Mouse (Mus musculus) 416B (cell line): ENCODE measurements around the gene Wdfy4.

ENCODE experiments used
- DNase-seq: peaks from one replicate; pipeline ENCODE4 v3.0.0; 2011; ENCODE audit warnings: low read depth

Gene Wdfy4

DNA sequence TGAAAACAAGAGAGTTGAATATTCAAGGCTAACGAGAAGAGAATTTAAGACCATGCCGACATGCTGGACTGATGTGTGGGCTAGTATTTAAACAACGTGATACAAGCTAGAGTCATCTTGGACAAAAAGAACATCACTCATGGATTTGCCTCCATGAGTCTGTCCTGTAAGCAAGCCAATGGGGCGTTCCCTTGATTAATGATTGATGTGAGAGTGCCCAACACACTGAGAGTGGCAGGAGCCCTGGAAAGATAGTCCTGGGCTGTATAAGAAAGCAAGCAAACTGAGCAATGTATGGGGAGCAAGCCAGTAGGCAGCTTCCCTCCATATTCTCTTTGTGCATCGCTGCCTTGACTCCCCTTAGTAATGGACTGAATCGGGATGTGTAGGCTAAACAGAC, 106.7 kb downstream of the Wdfy4 start:
- no peak for DNase-seq

DNA sequence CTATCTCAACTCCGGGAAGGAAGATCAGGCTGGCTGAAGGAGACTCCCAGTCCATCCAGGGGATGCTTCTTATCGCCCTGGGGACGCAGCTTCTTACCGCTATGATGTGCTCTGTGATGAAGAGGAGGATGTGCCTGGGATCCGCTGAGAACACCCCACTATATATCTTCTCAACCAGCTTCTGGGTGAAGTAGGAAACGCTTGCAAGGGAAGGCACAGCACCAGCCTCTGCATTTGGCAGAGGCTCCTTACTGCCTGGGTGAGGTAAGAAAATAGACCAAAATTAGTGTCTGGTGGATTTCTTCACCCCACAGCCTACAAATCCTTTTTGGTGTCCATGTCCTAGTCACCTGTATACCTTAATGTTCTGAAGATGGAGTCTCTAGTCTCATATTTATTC, 107.2 kb downstream of the Wdfy4 start:
- no peak for DNase-seq

DNA sequence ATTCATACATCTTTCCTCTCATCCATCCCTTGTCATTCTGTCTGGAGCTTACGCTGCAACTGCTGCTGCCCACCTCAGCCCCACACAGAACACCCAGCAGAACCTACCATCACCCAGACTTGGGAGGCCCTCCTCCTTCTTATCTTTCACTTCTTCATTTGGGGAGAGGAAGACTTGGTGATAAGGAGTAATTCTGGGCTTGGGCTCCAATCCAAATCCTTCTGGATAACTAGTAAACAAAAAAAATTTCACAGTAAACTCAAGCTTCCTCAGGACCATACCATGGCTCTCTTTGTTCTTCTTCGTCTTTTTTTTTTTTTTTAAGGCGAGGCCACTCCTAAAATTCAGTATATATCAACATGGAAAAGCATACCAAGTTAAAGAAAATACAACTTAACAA, 112.0 kb downstream of the Wdfy4 start:
- DNase-seq, result no peak

DNA sequence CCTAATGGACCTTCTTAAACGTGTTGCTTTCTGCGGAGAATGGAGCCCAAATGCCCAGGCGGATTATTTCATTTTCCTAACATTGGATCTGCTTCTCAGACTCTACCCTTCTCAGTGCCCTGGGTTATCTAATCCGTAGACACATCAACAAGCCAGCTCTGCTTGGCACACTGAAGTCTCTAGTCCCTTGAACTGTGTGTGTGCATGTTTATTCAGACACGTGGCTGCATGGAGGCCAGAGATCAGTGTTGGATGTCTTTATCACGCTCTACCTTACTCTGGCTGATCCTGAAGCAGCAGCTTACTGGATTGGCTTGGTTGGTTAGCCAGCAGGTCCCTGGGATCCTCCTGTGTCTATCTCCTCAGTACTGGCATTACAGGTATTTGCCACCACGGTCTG, 113.0 kb downstream of the Wdfy4 start:
- no peak for DNase-seq

DNA sequence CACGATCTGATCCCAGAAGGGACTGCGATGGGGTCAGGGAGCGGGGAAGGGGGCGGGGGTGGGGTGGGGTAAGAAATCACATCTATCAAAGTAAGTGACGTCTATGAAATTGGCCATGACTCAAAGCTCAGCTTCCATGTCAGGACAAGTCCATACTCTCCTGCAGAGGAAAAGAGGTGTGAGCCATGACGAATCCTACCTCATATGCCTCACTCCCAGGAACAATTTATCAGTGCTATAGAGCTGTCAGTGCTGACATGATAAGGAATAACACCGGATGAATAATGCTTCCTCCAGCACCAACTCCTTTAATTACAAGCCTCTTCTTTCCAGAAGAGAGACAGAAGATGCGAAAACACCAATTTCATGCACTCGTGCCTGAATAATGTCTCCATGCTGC, 117.6 kb downstream of the Wdfy4 start:
- no peak for DNase-seq

DNA sequence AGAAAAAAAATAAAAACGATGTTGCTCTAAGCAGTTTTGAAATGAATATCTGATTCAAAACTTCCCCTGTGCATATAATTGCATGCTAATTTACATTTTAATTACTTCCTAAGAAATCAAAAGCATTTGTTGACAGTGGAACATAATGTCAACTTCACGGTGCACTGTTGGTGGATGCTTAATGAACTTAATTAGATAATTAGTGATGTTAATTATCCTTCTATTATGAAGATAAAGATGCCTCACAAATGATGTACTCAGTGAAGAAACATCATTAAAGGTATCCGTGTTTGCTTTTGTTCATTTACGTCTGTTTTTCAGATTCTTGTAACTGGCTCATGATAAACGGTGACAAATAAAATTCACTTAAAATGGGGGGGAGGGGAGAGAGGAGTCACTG, 122.3 kb downstream of the Wdfy4 start:
- no peak for DNase-seq

DNA sequence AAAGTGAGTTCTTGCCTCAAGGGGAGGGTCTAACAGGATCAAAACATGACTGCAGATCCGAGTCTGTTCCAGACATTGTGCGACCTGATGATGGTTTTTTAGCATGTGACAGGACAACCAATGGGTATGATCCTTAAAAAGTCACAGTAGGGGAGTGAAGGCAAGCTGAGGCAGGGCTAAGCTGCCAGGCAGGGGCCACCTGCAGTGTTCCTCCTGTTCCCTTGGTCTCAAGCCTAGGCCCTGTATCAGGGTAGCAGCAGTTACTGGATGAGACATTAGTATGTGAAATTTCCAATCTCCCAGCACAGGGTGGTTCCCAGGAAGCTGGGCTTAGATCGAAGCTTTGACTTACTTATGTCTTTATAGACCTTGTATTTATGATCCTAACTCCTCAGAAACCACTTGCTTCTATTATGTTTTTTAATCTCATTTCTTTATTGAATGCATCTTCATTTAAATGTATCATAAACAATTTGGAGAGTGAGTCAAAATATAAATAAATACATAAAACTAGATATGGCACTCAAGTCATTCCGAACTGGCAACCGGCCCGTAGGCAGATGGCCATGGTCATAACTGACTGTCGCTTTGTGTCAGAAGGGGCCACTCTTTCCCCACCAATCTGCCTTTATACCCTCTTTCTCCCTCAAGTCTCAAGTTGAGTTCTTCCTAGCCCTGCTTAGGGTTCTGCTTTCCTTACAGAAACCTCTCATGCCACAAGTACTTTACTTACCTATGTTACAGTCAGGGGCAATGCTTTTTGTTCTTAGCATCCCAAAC, 126.2 kb downstream of the Wdfy4 start:
- no peak for DNase-seq

DNA sequence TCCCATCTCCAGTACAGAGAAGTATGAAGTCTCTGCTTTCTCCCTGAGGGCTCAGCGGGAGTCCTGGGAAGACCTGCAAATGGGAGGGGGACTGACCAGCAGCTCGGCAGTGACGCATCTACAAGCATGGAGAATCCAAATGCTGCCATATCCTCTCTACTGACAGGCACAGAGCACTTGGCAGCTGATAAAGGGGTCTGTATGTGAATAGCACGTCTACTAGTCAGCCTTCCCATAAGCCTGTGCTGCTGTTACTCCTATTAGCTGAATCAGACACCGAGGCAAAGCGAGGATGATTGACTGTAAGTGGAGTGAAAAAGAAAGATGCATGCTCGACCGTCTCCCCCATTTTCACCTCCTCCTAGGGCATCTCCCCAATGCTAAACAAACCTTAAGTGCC, 131.9 kb downstream of the Wdfy4 start:
- DNase-seq, result no peak

DNA sequence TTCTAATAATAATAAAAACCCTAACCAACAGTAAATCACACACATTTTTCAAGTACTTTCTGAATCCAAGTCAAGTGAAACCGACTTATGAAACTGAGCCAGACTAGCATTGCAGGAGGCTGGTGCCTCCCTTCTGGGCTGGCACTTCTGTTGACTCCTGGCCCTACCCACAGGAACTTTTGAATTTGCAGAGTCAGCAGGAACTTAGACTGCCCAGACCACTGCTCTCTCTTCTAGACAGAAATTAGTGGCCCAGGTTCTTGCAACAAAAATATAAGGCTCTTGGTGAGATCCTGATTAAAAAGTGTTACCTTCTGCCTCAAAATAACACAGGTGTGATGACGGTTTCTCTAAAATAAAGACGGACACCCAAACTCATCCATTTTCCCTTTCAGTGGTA, 140.1 kb downstream of the Wdfy4 start:
- DNase-seq, result no peak

DNA sequence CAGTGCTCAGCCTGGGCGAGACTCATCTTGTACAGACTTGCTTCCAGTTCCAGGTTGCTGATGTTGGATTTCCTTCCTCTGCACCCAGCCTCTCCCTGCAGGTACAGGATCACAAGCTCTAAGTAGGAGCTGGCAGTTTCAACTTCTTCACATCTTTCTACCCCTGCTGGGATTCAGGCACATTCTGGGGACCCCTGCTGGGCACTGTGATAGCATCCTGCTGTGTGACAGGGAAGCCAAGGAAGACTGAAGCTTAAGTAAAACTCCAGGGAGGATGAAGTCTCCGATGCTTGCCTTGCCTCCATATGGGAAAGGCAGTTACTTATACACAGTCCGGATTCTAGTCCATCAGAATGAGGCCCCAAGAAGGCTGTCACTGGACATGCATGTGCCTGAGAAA, 148.5 kb downstream of the Wdfy4 start:
- no peak for DNase-seq

DNA sequence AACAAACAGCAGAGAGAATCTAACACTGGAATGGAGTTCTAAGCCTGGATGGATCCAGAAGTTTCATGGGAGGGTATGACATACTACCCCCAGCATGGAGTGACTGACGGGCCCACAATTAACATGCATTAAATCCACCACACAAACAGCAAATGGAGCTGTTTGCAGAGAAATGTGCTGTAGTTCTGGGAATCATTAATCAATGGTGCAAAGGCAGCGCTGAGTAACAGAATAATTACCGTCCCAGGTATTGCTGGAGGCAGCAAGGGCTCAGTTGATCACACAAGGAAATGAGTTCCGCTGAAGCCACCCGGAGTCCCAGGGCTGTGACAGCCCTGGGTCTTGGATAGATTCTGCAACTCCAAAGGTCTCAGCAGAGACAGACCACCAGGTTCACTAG, 149.9 kb downstream of the Wdfy4 start:
- DNase-seq, result no peak

DNA sequence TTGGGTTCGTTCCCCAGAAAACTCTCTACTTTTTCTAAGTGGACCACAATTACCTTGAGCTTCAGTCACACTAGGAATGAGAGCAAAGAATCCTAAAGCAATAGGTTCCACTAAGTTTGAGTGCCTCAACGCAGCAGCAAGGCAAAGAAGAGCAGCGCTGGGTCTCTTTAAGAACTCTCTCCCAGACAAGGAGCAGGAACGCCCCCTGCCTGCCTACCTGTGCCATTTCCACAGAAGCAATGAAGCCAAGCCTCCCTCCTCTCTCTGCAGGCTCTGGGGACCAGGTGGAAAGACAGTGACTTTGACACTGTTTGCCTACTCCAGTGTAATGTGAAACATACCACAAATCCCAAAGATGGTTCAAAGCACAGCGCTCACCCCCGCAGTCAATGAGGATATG, 151.9 kb downstream of the Wdfy4 start:
- no peak for DNase-seq

DNA sequence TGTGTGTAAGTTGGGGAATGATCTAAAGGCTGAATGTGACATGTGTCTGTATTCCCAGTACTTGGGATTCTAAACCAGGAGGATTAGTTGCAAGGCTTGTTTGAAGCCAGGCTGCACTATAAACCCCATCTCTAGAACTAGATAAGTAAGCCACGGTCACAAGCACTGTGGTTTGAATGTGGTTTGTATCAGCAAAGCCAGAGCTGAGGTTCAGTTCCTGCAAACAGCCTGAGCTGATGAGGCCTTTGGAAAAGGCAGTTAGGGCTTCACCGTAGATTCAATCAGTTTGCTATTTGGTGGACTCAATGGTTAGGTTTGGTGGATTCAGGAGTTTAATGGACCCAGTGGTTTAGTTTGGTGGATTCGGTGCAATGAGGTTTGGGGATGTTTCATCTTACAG, 154.5 kb downstream of the Wdfy4 start:
- peak; percentile 59 for DNase-seq

DNA sequence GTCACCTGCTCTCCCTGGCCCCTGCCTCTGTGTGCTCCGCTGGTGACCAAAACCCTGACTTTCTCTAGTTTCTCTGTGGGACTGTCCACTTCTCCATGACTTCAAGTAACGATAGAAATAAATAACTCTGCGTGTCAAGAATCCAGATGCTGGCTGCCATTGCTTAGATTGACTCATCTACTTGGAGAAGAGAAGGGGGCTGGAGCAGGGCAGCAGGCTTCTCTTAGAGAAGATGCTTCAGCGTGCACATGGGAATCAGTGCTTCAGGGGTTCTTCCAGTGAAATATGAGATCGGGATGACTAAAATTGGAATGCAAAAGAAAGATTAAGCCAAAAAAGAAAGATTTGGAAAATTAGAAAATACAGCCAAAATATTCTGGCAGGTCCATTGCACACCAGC, 165.7 kb downstream of the Wdfy4 start:
- no peak for DNase-seq

DNA sequence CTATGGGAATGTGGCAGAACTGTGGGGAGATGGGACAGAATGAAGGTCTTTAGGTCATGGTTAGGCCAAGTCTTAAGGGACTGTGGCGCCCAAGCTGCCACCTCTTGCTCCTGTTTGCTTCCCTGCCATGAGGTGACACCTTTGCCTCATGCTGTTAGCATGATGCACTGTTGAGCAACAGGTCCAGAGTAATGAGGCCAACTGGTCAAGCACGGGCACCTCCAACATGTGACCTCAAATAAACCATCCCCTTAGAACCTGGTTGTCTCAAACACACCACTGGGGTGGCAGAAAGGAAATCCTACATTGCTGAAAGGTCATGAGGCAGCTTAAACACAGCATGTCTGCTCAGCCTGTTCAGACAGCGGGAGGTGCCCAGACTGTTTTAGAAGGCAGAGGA, 166.3 kb downstream of the Wdfy4 start:
- no peak for DNase-seq

DNA sequence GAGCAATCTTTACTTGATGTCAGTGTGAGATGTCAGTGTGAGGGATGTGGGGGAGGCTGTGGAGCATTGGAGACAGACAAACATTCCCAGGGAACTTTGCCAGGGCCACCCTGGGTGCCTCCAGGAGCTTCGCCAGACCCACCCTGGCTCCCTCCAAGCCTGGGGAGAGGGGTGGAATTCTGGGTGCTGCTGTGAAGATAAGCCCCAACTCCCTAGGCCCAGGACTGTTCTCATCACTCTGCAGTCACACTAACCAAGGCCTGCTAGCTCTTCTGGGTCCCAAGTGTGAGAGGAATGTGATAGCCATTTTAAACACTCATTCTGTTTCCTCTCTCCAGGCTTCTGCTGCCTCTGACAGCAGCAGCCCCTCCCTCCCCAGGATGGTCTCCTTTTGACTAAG, 177.7 kb downstream of the Wdfy4 start:
- DNase-seq, result no peak

DNA sequence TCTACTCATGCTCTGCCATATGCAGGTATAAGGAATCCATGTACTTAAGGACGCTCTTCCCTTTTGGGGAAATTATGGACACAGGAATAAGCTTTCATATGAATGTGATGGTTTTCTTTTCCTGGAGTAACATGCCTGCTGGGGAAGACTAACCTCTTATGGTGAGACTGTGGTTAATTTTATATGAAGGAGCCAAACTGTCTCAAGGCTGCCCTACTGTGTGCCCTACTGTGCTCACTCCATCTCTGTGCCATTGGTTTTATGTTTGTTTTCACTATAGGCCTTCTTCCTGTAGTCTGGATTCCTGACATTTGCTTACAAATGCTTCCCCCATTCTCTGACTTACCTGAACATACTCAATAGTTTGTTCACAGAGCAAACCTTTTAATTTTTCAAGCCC, 180.2 kb downstream of the Wdfy4 start:
- no peak for DNase-seq

DNA sequence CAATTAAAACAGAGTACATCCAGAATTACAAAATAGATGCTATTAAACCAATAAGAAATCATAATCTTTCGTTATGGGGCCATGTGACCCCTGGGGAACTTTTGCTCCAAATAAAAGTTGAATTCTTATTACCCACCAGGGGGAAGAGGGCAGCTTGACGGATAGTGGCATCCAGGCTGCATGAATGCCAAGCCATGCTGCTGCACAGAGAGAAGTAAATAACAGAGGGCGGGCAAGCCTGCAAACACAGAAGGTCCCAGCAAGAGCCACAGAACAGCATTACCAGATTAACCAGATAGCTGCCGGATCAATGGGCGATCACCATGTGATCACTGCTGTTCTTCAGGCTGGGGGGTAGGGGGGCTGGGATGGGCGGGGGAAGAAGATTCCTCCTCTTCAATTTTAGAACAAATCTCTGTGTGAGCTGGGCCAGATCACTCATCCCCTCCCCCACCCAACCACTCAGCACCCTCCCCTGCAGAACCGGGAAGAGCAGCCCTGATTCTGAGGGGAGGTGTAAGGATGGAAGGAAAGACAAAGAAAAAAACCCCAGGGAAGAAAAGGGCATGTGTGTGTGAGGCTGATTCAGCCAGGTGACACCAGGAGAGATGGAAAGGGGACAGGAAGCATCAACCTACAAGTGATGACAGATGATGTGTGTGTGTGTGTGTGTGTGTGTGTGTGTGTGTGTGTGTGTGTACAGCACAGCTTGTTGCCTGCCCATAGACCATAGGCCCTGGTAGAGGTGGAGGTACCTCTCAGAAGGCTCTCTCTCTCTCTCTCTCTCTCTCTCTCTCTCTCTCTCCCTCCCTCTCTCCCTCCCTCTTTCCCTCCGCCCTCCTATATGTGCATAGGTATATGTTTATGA, 185.0 kb downstream of the Wdfy4 start:
- DNase-seq, result no peak

DNA sequence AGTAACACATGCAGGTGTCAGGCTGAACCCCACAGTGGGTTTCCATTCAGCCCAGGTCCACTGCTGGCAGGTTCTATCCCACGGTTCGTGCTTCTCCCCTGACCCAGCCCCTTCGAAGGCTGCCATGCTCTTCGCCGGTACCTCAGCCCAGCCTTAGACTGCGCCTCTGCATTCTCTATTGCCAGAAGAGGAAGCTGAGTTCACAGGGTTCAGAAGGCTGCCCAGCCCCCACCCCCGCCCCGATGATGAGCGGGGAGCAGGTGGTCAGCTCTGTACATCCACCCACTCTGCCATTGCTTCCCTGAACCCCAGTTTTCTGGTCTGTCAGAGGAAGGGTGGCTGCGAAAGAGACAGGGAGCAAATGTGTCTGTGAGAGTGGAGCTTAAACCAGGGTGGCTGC, 185.8 kb downstream of the Wdfy4 start:
- no peak for DNase-seq

DNA sequence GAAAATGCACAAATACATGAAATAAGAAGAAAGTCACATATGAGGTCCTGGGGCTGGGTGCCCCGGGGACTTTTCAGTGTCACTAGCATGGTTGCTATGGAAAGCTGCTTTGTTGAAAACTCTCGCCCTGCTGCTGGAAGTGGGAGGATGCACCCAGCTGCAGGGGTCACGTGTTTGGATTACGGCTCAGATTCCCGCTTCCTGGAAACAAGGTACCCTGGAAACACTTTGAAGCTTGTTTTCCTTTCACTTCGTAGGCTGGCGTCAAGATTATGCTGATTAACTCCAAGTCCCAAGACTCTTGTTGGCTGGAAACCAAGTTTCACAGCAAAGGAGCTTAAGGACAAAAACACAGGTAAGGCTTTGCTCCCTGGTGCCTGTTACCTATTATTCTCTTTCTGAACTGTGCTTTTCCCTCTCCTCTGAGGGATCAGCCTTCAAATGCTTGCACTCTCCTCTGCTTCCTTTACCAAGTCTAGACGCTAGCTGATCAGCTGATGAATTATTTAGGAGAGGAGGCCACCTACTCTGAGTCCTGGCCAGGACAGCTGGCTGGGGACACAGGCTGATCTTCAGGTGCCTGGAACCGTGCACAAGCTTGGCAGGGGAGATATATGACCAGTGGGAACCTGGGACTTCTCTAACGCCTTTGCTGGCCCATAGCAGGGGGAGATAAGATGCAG, 190.2 kb downstream of the Wdfy4 start:
- no peak for DNase-seq

DNA sequence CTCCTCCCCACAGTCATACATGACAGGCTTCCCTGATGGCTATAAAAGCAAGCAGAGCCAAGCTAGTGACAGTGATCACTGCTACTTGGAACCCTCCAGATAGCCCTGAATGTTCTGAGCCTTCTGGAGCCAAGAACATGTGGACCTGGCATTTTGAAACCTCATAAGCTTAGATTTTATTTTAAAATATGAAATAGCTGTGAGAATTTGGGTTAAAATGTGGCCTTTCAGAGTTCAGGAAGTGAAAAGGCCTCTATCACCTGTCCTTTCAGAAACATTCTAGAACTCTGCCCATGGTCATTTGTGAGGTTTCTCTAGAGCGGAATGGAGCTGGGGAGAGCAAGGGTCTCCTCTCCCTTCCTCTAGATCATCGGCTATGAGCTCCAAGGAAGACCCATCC, 194.2 kb downstream of the Wdfy4 start, which contains the start of gene Lrrc18:
TSS of gene Lrrc18 (plus strand) at position 301 of the 400 bp plus-strand sequence.
- no peak for DNase-seq

DNA sequence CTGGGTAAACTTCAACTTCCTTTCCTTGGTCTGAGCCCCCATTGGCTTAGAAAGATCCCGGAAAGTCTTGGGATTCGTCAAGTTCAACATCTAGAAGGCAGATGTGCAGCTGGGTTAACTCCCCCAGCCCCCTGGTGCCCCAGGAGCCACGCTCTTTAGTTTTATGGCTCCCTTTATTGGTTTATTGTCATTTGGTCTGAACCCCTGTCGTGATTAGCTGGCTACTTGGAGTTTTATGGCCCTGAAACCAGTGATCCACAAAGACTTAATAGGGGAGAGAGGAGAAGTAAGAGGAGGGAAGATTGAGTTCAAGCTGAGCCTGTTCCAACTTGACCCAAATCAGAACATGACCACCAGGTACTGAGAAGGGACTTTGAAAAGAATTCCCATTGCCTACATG, 198.6 kb downstream of the Wdfy4 start:
- no peak for DNase-seq

DNA sequence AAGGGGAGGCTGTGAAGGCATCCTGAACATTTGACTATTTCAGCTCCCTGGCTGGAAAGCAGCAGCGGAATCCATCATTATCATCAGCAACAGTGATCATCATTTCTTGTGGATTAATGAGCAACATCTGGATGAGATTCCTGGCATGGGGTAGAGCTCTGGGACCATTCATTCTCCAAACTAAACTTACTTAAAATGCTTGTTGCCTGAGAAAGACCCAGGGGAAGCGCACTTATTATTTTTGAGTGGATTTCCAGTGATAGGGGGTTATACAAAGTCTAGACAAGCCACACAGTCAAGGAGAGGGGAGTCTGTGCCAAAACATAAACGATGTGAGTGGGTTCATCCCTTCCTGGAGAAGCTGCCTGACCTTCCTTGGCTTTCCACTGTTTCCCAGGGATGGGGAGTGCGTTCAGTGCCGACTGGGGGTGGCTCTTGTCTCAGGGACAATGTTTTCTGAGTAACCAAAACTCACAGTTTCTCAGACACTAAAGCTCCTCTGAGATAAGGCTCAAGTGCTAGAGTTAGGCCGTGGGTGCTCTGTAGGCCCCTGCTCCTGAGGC, 201.1 kb downstream of the Wdfy4 start:
- DNase-seq, result no peak
